Mouse (Mus musculus) hindbrain, embryonic 12.5 days (tissue): ENCODE measurements at regions not wholly inside any gene's neighbourhood (a gene's known extent, or its start where the extent isn't known, plus 50 kb on each side); places are given as distances from the start of the nearest gene placed in this dataset.

ENCODE experiments used
- ATAC-seq: fragments of 200-750 bp; cut with Nextera tagmentation; 2 replicates; pipeline ENCODE4 v1.8.0; 2017; ENCODE audit warnings: moderate TSS enrichment; ENCODE audit not compliant: low FRiP score
- H3K27ac ChIP-seq: fragments of 300-500 bp; sonication (generic); 2 replicates; pipeline ENCODE4 v1.5.1; 2016; ENCODE audit warnings: mild to moderate bottlenecking
- H3K27me3 ChIP-seq: fragments of 300-500 bp; sonication (generic); 2 replicates; pipeline ENCODE4 v1.6.1; 2016; ENCODE audit warnings: mild to moderate bottlenecking
- H3K36me3 ChIP-seq: fragments of 300-500 bp; sonication (generic); 2 replicates; pipeline ENCODE4 v1.6.1; 2016; ENCODE audit warnings: mild to moderate bottlenecking
- H3K4me1 ChIP-seq: fragments of 300-500 bp; sonication (generic); 2 replicates; pipeline ENCODE4 v1.6.1; 2016
- H3K4me2 ChIP-seq: fragments of 300-500 bp; sonication (generic); replicated peaks from 2 replicates; pipeline ENCODE4 v1.6.1; 2016; ENCODE audit warnings: mild to moderate bottlenecking
- H3K4me3 ChIP-seq: fragments of 300-500 bp; sonication (generic); 2 replicates; pipeline ENCODE4 v1.5.1; 2016; ENCODE audit warnings: mild to moderate bottlenecking
- H3K9ac ChIP-seq: fragments of 300-500 bp; sonication (generic); 2 replicates; pipeline ENCODE4 v1.6.1; 2016; ENCODE audit warnings: mild to moderate bottlenecking, moderate library complexity
- H3K9me3 ChIP-seq: fragments of 300-500 bp; sonication (generic); replicated peaks from 2 replicates; pipeline ENCODE4 v1.6.1; 2016; ENCODE audit warnings: mild to moderate bottlenecking
- WGBS: fragments of 180-500 bp; shearing (Covaris S2); methylation state at CpG from one replicate; pipeline ENCODE4 v1.1.7; 2016; 5-methylcytosine and 5-hydroxymethylcytosine counted together

GRCm38 (mm10) chr13:46058341-46058740, 93.5 kb upstream of the Atxn1 start:
- H3K9me3 ChIP-seq: no peaks in the 10 kb centered on the region
- H3K36me3 ChIP-seq: no peaks in the 10 kb centered on the region
- ATAC-seq: no peak
- no peak overlapping the region for H3K27ac ChIP-seq
- H3K4me1 ChIP-seq: no peaks in the 10 kb centered on the region
- no peak overlapping the region for H3K4me2 ChIP-seq
- no peak overlapping the region for H3K4me3 ChIP-seq
- whole genome bisulfite sequencing: 90% methylated on average over 3 of the region's 3 CpGs
- H3K9ac ChIP-seq: no peak overlapping the region
- H3K27me3 ChIP-seq: no peaks in the 10 kb centered on the region

DNA sequence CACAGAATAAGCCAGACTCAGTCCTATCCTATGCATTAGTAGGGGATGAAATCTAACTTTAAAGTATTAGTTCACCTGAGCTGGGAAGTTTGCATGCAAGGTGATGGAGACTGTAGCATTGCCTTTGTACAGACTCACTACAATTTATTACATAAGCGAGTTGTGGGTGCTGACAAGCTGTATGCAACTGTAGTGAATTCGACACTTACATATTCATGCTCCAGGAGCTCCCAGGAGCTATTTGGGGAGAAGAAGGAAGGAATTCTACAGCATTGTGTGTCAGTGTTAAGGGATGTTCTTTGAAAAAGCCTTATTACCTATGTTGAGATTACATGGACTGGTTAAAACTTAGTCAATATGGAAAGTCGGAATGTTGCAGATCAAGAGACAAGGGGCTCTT, 90.6 kb upstream of the Atxn1 start:
- no peak overlapping the region for H3K4me2 ChIP-seq
- H3K4me3 ChIP-seq: no peak overlapping the region
- H3K4me1 ChIP-seq: no peaks in the 10 kb centered on the region
- no peak overlapping the region for H3K27ac ChIP-seq
- no peak overlapping the region for H3K9ac ChIP-seq
- H3K27me3 ChIP-seq: no peaks in the 10 kb centered on the region
- no peaks in the 10 kb centered on the region for H3K9me3 ChIP-seq
- WGBS: 90% methylated on average over 3 of the region's 3 CpGs
- H3K36me3 ChIP-seq: no peaks in the 10 kb centered on the region
- ATAC-seq: no peak

- Histone ChIP-seq H3K9me3 (no peaks in the 10 kb centered on the region), H3K4me3 (no peak overlapping the region), H3K4me1 (peaks cover 13% of the 10 kb centered on the region), H3K4me2 (no peak overlapping the region), H3K36me3 (no peaks in the 10 kb centered on the region), H3K27ac (no peak overlapping the region), H3K27me3 (no peaks in the 10 kb centered on the region; the same call in 1 of the 2 replicates), H3K9ac (no peak overlapping the region)
- ATAC-seq: no peak
- WGBS: 76% methylated on average over 12 of the region's 12 CpGs
Measured at GRCm38 (mm10) chr13:46043568-46043967, 78.8 kb upstream of the Atxn1 start.

DNA sequence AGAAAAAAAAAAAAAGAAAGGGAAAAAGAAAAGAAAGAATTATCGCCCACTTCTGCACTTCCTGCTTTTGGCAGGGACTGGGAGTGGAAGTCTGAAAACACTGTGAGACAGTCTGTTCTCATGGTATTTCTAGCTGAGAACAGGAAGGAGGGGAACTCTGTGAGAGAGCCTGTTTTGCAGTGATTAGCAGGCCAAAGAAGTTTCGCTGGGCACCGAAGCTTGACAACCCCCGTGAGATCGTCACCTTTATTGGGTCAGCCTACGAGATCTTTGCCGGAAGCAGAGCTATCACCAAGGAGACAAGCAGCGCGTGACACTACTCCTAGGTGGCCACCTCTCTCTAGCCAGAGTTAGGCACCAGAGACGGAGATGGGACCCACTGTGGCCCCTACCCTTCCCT, 78.2 kb upstream of the Atxn1 start:
- Histone ChIP-seq H3K4me2 (no peak overlapping the region), H3K27ac (no peak overlapping the region), H3K36me3 (no peaks in the 10 kb centered on the region), H3K9ac (no peak overlapping the region), H3K9me3 (no peaks in the 10 kb centered on the region), H3K4me1 (peaks cover 16% of the 10 kb centered on the region), H3K27me3 (no peaks in the 10 kb centered on the region; the same call in 1 of the 2 replicates), H3K4me3 (no peak overlapping the region)
- 50% methylated on average over 10 of the region's 10 CpGs for WGBS
- no peak for ATAC-seq

- no peak for ATAC-seq
- WGBS: 83% methylated on average over 8 of the region's 8 CpGs
- Histone ChIP-seq H3K9me3 (no peaks in the 10 kb centered on the region), H3K4me3 (no peak overlapping the region), H3K9ac (no peak overlapping the region), H3K27me3 (no peaks in the 10 kb centered on the region; the same call in 1 of the 2 replicates), H3K36me3 (no peaks in the 10 kb centered on the region), H3K4me2 (no peak overlapping the region), H3K27ac (no peak overlapping the region), H3K4me1 (peaks cover 16% of the 10 kb centered on the region)
Measured at GRCm38 (mm10) chr13:46042224-46042623, 77.4 kb upstream of the Atxn1 start.

GRCm38 (mm10) chr13:46041475-46041874, 76.7 kb upstream of the Atxn1 start:
- no peak overlapping the region for H3K27ac ChIP-seq
- H3K27me3 ChIP-seq: no peaks in the 10 kb centered on the region; the same call in 1 of the 2 replicates
- no peak overlapping the region for H3K4me2 ChIP-seq
- 81% methylated on average over 4 of the region's 4 CpGs for WGBS
- H3K4me1 ChIP-seq: peaks cover 16% of the 10 kb centered on the region
- no peaks in the 10 kb centered on the region for H3K36me3 ChIP-seq
- no peak for ATAC-seq
- H3K9ac ChIP-seq: no peak overlapping the region
- H3K9me3 ChIP-seq: no peaks in the 10 kb centered on the region
- H3K4me3 ChIP-seq: no peak overlapping the region

DNA sequence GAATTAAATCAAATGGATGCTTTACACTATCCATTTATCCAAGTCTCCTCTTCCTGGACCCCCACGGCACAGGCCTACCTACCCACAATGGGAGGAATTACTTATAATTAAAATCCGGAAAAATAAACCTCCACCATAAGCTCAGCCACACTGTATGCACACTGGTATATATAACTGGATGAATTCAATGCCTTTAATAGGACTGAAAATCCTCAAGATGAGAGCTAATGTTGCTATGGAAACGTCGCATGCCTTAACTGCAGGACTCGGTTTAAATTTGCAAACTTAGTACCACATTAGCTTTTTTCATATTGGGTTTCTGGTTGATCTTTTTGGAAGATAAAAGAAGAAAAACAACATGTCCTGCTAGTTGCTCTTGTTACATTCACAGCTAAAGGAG, 75.3 kb upstream of the Atxn1 start:
- Histone ChIP-seq H3K4me1 (peaks cover 16% of the 10 kb centered on the region), H3K9ac (no peak overlapping the region), H3K27ac (no peak overlapping the region), H3K4me2 (no peak overlapping the region), H3K9me3 (no peaks in the 10 kb centered on the region), H3K36me3 (no peaks in the 10 kb centered on the region), H3K4me3 (no peak overlapping the region), H3K27me3 (no peaks in the 10 kb centered on the region; the same call in 1 of the 2 replicates)
- 76% methylated on average over 5 of the region's 5 CpGs for WGBS
- ATAC-seq: no peak

GRCm38 (mm10) chr13:46038441-46039331, 73.9 kb upstream of the Atxn1 start:
- Histone ChIP-seq H3K36me3 (no peaks in the 10 kb centered on the region), H3K9ac (no peak overlapping the region), H3K4me1 (peaks cover 16% of the 10 kb centered on the region), H3K27ac (no peak overlapping the region), H3K4me3 (no peak overlapping the region), H3K9me3 (no peaks in the 10 kb centered on the region), H3K27me3 (no peaks in the 10 kb centered on the region; the same call in 1 of the 2 replicates), H3K4me2 (no peak overlapping the region)
- no peak for ATAC-seq
- WGBS: 17% methylated on average over 10 of the region's 10 CpGs

GRCm38 (mm10) chr13:46032281-46032680, 67.5 kb upstream of the Atxn1 start:
- no peak for ATAC-seq
- no peak overlapping the region for H3K27ac ChIP-seq
- no peaks in the 10 kb centered on the region for H3K4me1 ChIP-seq
- no peak overlapping the region for H3K9ac ChIP-seq
- WGBS: 87% methylated on average over 2 of the region's 2 CpGs
- no peaks in the 10 kb centered on the region for H3K27me3 ChIP-seq
- no peaks in the 10 kb centered on the region for H3K36me3 ChIP-seq
- no peak overlapping the region for H3K4me3 ChIP-seq
- H3K4me2 ChIP-seq: no peak overlapping the region
- H3K9me3 ChIP-seq: no peaks in the 10 kb centered on the region

- H3K36me3 ChIP-seq: no peaks in the 10 kb centered on the region
- no peak overlapping the region for H3K9ac ChIP-seq
- no peak overlapping the region for H3K4me2 ChIP-seq
- H3K4me1 ChIP-seq: peaks cover 15% of the 10 kb centered on the region
- no peak for ATAC-seq
- no peak overlapping the region for H3K4me3 ChIP-seq
- H3K9me3 ChIP-seq: no peaks in the 10 kb centered on the region
- H3K27ac ChIP-seq: no peak overlapping the region
- WGBS: 40% methylated on average over 2 of the region's 2 CpGs
- H3K27me3 ChIP-seq: no peaks in the 10 kb centered on the region; the same call in 1 of the 2 replicates
Measured at GRCm38 (mm10) chr13:46026018-46026417, 61.2 kb upstream of the Atxn1 start.

DNA sequence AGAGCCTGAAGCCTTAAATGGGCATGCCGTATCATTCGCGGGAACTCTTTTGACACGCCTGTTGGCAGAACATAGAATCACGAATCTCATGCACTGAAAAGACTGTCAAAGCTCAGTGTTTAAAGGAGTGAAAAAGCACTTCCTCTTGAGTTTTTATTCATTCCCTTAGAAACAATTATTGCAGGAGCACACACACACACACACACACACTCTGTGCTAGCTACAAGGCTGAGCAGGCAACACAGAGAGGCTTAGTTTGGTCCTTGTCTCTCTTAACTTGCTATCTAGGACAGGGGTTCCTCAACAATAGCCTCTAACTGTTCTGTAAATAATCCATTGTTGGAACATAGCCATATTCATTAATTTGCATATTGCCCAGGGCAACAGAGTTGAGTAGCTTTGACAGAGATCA, 58.8 kb upstream of the Atxn1 start:
- Histone ChIP-seq H3K9me3 (no peaks in the 10 kb centered on the region), H3K4me1 (peaks cover 21% of the 10 kb centered on the region), H3K4me2 (no peak overlapping the region), H3K9ac (no peak overlapping the region), H3K27me3 (no peaks in the 10 kb centered on the region; the same call in 1 of the 2 replicates), H3K27ac (no peak overlapping the region), H3K4me3 (no peak overlapping the region), H3K36me3 (no peaks in the 10 kb centered on the region)
- 0 out of 2 replicates have a peak, but pooled peaks have one; percentile 43 for ATAC-seq
- WGBS: 33% methylated on average over 5 of the region's 5 CpGs

- H3K9ac ChIP-seq: no peak overlapping the region
- no peak overlapping the region for H3K27ac ChIP-seq
- H3K36me3 ChIP-seq: no peaks in the 10 kb centered on the region
- no peaks in the 10 kb centered on the region for H3K9me3 ChIP-seq
- peaks cover 21% of the 10 kb centered on the region for H3K4me1 ChIP-seq
- no peak overlapping the region for H3K4me3 ChIP-seq
- no peak for ATAC-seq
- 49% methylated on average over 5 of the region's 5 CpGs for WGBS
- no peaks in the 10 kb centered on the region; the same call in 1 of the 2 replicates for H3K27me3 ChIP-seq
- H3K4me2 ChIP-seq: no peak overlapping the region
Measured at GRCm38 (mm10) chr13:46023187-46023586, 58.4 kb upstream of the Atxn1 start.
